Mouse (Mus musculus) spleen, postnatal 0 days (tissue): ENCODE measurements around the gene Gucy1a1. TPM values are rescaled to one million over a fixed set of nuclear protein-coding genes. Genes with fewer than 3 reads are reported as not detected.

ENCODE experiments used
- polyA plus RNA-seq: library from polyadenylated mRNA; unstranded; fragments of >200 nt; fragmentation: Nextera tagmentation; extraction: Ambion mirVana; gene quantifications from 2 replicates; pipeline ENCODE4 v1.2.1, GENCODE M21; 2015

Gucy1a1 gene
- 19.7 and 23.1 TPM in 2 replicates for polyA plus RNA-seq

DNA sequence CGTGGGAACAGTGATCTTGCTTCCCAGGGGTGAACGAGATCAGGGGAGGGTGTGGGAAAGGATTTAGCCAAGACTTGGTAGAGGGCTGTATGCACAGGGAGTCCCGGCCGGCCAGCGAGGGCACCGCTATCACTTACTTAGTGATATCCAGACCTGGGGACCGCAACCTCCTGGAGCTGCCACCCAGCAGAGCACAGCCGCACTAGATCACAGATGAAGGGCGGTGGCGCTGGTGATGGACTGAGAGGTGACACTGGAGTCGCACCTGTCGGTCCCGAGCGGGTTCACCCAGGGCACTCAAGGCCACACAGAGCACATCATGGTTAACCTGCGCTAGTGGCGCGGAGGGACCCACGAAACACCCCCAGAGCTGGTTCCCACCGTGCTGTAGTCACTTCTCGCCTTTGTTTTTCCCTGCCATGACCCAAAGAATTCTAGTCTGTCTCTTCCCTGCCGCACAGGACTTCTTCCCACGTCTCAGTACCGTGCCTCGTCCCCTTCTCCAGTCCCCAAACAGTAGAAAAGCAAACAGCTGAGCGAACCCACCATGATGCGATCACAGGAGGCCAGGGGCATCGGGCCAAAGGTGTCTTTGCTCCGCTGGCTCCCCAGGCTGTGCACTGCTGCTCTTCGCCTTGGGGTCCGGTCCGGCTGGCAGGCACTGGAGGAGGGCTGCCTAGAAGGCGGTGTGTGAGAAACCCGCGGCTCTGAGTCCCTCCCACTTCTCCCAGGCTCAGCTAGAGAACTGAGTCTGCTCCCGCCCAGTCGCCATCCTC, at the start of gene Gucy1a1:
Gucy1a1 (minus strand) TSS at position 664 of the 776 bp plus-strand sequence.

DNA sequence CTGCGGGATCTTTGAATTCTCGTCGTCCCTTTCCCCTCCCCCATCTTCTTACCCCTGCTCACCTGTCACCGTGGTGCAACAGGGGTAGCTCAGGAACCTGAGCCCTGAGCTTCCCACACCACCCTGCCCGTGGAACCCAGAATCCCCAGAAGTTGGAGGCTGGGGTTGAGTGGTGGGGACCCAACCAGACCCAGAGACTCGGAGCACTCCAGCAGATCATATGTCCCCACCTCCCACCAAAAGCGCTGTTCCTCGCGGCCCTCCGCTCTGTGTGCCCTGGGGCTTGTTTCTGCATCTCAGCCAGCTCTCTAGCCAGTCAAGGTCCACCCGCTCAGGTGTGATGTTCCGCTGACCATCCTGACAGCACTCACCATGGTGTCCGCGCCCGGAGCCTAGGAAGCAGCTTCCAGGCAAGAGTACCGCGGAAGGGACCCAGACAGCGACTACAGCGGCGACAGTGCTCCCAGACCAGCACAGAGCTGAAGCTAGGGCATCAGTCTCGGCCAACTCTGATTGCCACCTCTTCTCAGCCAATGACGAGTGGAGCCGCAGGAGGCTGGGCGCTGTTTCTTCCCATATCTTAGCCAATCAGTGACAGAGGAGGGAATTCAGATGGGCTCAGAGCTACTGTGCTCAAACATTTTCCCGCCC, 71.3 kb downstream of the Gucy1a1 start, which contains the start of gene Gucy1b1:
Gucy1b1 (minus strand) TSS at position 489 of the 651 bp plus-strand sequence.

Other genes with a start within 250 kb of the Gucy1a1 start
- gene Ctso, start 213.2 kb downstream of the Gucy1a1 start, polyA plus RNA-seq: 13.8 and 16.5 TPM in 2 replicates
- 0.32 and 0.57 TPM in 2 replicates for gene Tdo2, start 169.6 kb downstream of the Gucy1a1 start, polyA plus RNA-seq
- not detected in 2 replicates for gene Asic5, start 163.5 kb downstream of the Gucy1a1 start, polyA plus RNA-seq
- gene Gucy1b1, start 71.1 kb downstream of the Gucy1a1 start, polyA plus RNA-seq: 10.2 and 10.4 TPM in 2 replicates
- 0.19 and 0.36 TPM in 2 replicates for gene Map9, start 212.3 kb upstream of the Gucy1a1 start, polyA plus RNA-seq